Mouse (Mus musculus) kidney, embryonic 16.5 days (tissue): Measurements from ENCODE around the gene Calm1. TPM values are rescaled to one million over a fixed set of nuclear protein-coding genes. Genes with fewer than 3 reads are reported as not detected.
A peak's percentile ranks its signal among the peaks of the same experiment; 100 is the strongest.

Source experiments
- ATAC-seq: fragments of 200-750 bp; cut with Nextera tagmentation; 2 replicates; pipeline ENCODE4 v1.8.0; 2017; ENCODE audit warnings: moderate TSS enrichment; ENCODE audit not compliant: low FRiP score, low TSS enrichment
- H3K27ac ChIP-seq: fragments of 300-500 bp; sonication (generic); 2 replicates; pipeline ENCODE4 v1.5.1; 2014; ENCODE audit warnings: low read length
- H3K27me3 ChIP-seq: fragments of 300-500 bp; sonication (generic); 2 replicates; pipeline ENCODE4 v1.6.1; 2014; ENCODE audit warnings: low read length, control low read depth, mixed read lengths; ENCODE audit not compliant: insufficient read depth
- H3K36me3 ChIP-seq: fragments of 300-500 bp; sonication (generic); 2 replicates; pipeline ENCODE4 v1.6.1; 2014; ENCODE audit warnings: low read length, control low read depth, mixed read lengths; ENCODE audit not compliant: insufficient read depth
- H3K4me1 ChIP-seq: fragments of 300-500 bp; sonication (generic); 2 replicates; pipeline ENCODE4 v1.6.1; 2014; ENCODE audit warnings: low read length, control low read depth, mixed read lengths; ENCODE audit not compliant: insufficient read depth
- H3K4me2 ChIP-seq: fragments of 300-500 bp; sonication (generic); replicated peaks from 2 replicates; pipeline ENCODE4 v1.6.1; 2014; ENCODE audit warnings: low read depth, low read length
- H3K4me3 ChIP-seq: fragments of 300-500 bp; sonication (generic); 2 replicates; pipeline ENCODE4 v1.5.1; 2014; ENCODE audit warnings: mild to moderate bottlenecking, low read length
- H3K9ac ChIP-seq: fragments of 300-500 bp; sonication (generic); replicated peaks from 2 replicates; pipeline ENCODE4 v1.6.1; 2014; ENCODE audit warnings: low read length
- H3K9me3 ChIP-seq: fragments of 300-500 bp; sonication (generic); 2 replicates; pipeline ENCODE4 v1.6.1; 2016; ENCODE audit warnings: low read length, control low read depth
- WGBS: fragments of 180-500 bp; shearing (Covaris S2); extraction: QIAGEN DNeasy Blood & Tissue Kit; methylation state at CpG from one replicate; pipeline ENCODE4 v1.1.7; 2014; 5-methylcytosine and 5-hydroxymethylcytosine counted together
- polyA plus RNA-seq: library from polyadenylated mRNA; unstranded; fragments of >200 nt; fragmentation: Nextera tagmentation; extraction: Ambion mirVana; gene quantifications from 2 replicates; pipeline ENCODE4 v1.2.1, GENCODE M21; 2015

Gene Calm1
- polyA plus RNA-seq, 1 experiment from 2014 or later, result 1,160 TPM

- ATAC-seq, result peak; percentile 59; the same call in 1 of the 2 replicates
- no peak overlapping the region for H3K4me2 ChIP-seq
- H3K36me3 ChIP-seq, result no peaks in the 10 kb centered on the region
- 0 out of 2 replicates have a peak, but pooled peaks cover 3% of the 10 kb centered on the region for H3K4me1 ChIP-seq
- peak overlapping the region; percentile 49; the same call in 1 of the 2 replicates for H3K27ac ChIP-seq
- 47% methylated on average over 11 of the region's 11 CpGs for WGBS
- no peak overlapping the region for H3K9ac ChIP-seq
- H3K27me3 ChIP-seq, result no peaks in the 10 kb centered on the region
- no peak overlapping the region for H3K4me3 ChIP-seq
- H3K9me3 ChIP-seq, result 0 out of 2 replicates have a peak, but pooled peaks cover 3% of the 10 kb centered on the region
Observed at GRCm38 (mm10) chr12:100228041-100228725, 28.9 kb downstream of the Calm1 start.

GRCm38 (mm10) chr12:100234201-100234600, 35.0 kb downstream of the Calm1 start:
- no peak for ATAC-seq
- no peaks in the 10 kb centered on the region for H3K4me1 ChIP-seq
- no peak overlapping the region for H3K4me3 ChIP-seq
- H3K4me2 ChIP-seq, result no peak overlapping the region
- no peaks in the 10 kb centered on the region for H3K36me3 ChIP-seq
- 0 out of 2 replicates have a peak, but pooled peaks cover 3% of the 10 kb centered on the region for H3K9me3 ChIP-seq
- 91% methylated on average over 5 of the region's 5 CpGs for WGBS
- H3K9ac ChIP-seq, result no peak overlapping the region
- no peak overlapping the region for H3K27ac ChIP-seq
- no peaks in the 10 kb centered on the region for H3K27me3 ChIP-seq

- Histone ChIP-seq H3K27ac (no peak overlapping the region), H3K4me2 (no peak overlapping the region), H3K9ac (no peak overlapping the region), H3K9me3 (0 out of 2 replicates have a peak, but pooled peaks cover 3% of the 10 kb centered on the region), H3K4me1 (no peaks in the 10 kb centered on the region), H3K36me3 (no peaks in the 10 kb centered on the region), H3K4me3 (no peak overlapping the region), H3K27me3 (no peaks in the 10 kb centered on the region)
- ATAC-seq, result no peak
- WGBS, result 82% methylated on average over 7 of the region's 7 CpGs
Observed at GRCm38 (mm10) chr12:100234919-100235318, 35.7 kb downstream of the Calm1 start.

- Histone ChIP-seq H3K9me3 (0 out of 2 replicates have a peak, but pooled peaks cover 3% of the 10 kb centered on the region), H3K4me2 (no peak overlapping the region), H3K9ac (no peak overlapping the region), H3K4me1 (no peaks in the 10 kb centered on the region), H3K4me3 (no peak overlapping the region), H3K27ac (no peak overlapping the region), H3K36me3 (no peaks in the 10 kb centered on the region), H3K27me3 (no peaks in the 10 kb centered on the region)
- ATAC-seq, result no peak
- 48% methylated on average over 5 of the region's 5 CpGs for WGBS
Observed at GRCm38 (mm10) chr12:100235423-100235822, 36.2 kb downstream of the Calm1 start.

- Histone ChIP-seq H3K9ac (no peak overlapping the region), H3K27ac (no peak overlapping the region), H3K4me3 (no peak overlapping the region), H3K4me1 (no peaks in the 10 kb centered on the region), H3K9me3 (no peaks in the 10 kb centered on the region), H3K27me3 (no peaks in the 10 kb centered on the region), H3K4me2 (no peak overlapping the region), H3K36me3 (no peaks in the 10 kb centered on the region)
- ATAC-seq, result no peak
- 77% methylated on average over 7 of the region's 7 CpGs for WGBS
Observed at GRCm38 (mm10) chr12:100239404-100239803, 40.2 kb downstream of the Calm1 start.

GRCm38 (mm10) chr12:100239807-100240206, 40.6 kb downstream of the Calm1 start:
- H3K9ac ChIP-seq, result no peak overlapping the region
- 54% methylated on average over 6 of the region's 6 CpGs for WGBS
- H3K4me1 ChIP-seq, result no peaks in the 10 kb centered on the region
- H3K27ac ChIP-seq, result no peak overlapping the region
- no peak overlapping the region for H3K4me2 ChIP-seq
- no peak overlapping the region for H3K4me3 ChIP-seq
- H3K9me3 ChIP-seq, result no peaks in the 10 kb centered on the region
- ATAC-seq, result no peak
- no peaks in the 10 kb centered on the region for H3K27me3 ChIP-seq
- no peaks in the 10 kb centered on the region for H3K36me3 ChIP-seq

GRCm38 (mm10) chr12:100241911-100242796, 42.9 kb downstream of the Calm1 start:
- H3K27ac ChIP-seq, result no peak overlapping the region
- peak overlapping the region; percentile 45 for H3K4me2 ChIP-seq
- H3K36me3 ChIP-seq, result no peaks in the 10 kb centered on the region
- 0 out of 2 replicates have a peak overlapping the region, but pooled peaks have one; percentile 4 for H3K9ac ChIP-seq
- H3K9me3 ChIP-seq, result no peaks in the 10 kb centered on the region
- H3K27me3 ChIP-seq, result no peaks in the 10 kb centered on the region
- no peaks in the 10 kb centered on the region for H3K4me1 ChIP-seq
- peak overlapping the region; percentile 29 for H3K4me3 ChIP-seq
- WGBS, result 14% methylated on average over 22 of the region's 22 CpGs
- peak; percentile 92 for ATAC-seq

- H3K4me1 ChIP-seq, result no peaks in the 10 kb centered on the region
- H3K4me2 ChIP-seq, result no peak overlapping the region
- no peaks in the 10 kb centered on the region for H3K27me3 ChIP-seq
- H3K36me3 ChIP-seq, result no peaks in the 10 kb centered on the region
- no peaks in the 10 kb centered on the region for H3K9me3 ChIP-seq
- no peak overlapping the region for H3K27ac ChIP-seq
- 61% methylated on average over 5 of the region's 5 CpGs for WGBS
- no peak overlapping the region for H3K4me3 ChIP-seq
- H3K9ac ChIP-seq, result no peak overlapping the region
- no peak for ATAC-seq
Observed at GRCm38 (mm10) chr12:100244580-100244979, 45.3 kb downstream of the Calm1 start.

- H3K4me3 ChIP-seq, result no peak overlapping the region
Observed at GRCm38 (mm10) chr12:100249170-100249569, 49.9 kb downstream of the Calm1 start.

More at GRCm38 (mm10) chr12:100249170-100249569, 49.9 kb downstream of the Calm1 start:
- Histone ChIP-seq H3K27me3 (no peaks in the 10 kb centered on the region), H3K4me1 (no peaks in the 10 kb centered on the region), H3K4me2 (no peak overlapping the region), H3K9ac (no peak overlapping the region), H3K27ac (no peak overlapping the region), H3K9me3 (no peaks in the 10 kb centered on the region), H3K36me3 (no peaks in the 10 kb centered on the region)
- 84% methylated on average over 7 of the region's 7 CpGs for WGBS
- no peak for ATAC-seq
